Mouse (Mus musculus) heart, embryonic 12.5 days (tissue): ENCODE data around the gene Flt3l. TPM values are rescaled to one million over a fixed set of nuclear protein-coding genes. Genes with fewer than 3 reads are reported as not detected.

ENCODE experiments used
- ATAC-seq: fragments of 200-750 bp; cut with Nextera tagmentation; 2 replicates; pipeline ENCODE4 v1.8.0; 2017; ENCODE audit warnings: moderate TSS enrichment, moderate library complexity; ENCODE audit not compliant: insufficient number of reproducible peaks, low FRiP score
- H3K27ac ChIP-seq: fragments of 300-500 bp; sonication (generic); 2 replicates; pipeline ENCODE4 v1.5.1; 2016; ENCODE audit warnings: mild to moderate bottlenecking, moderate library complexity; ENCODE audit not compliant: poor library complexity, severe bottlenecking
- H3K27me3 ChIP-seq: fragments of 300-500 bp; sonication (generic); replicated peaks from 2 replicates; pipeline ENCODE4 v1.6.1; 2016; ENCODE audit warnings: mild to moderate bottlenecking, moderate library complexity
- H3K36me3 ChIP-seq: fragments of 300-500 bp; sonication (generic); 2 replicates; pipeline ENCODE4 v1.6.1; 2016; ENCODE audit warnings: mild to moderate bottlenecking, moderate library complexity
- H3K4me1 ChIP-seq: fragments of 300-500 bp; sonication (generic); replicated peaks from 2 replicates; pipeline ENCODE4 v1.6.1; 2016; ENCODE audit warnings: mild to moderate bottlenecking
- H3K4me2 ChIP-seq: fragments of 300-500 bp; sonication (generic); 2 replicates; pipeline ENCODE4 v1.6.1; 2016; ENCODE audit warnings: mild to moderate bottlenecking, moderate library complexity
- H3K4me3 ChIP-seq: fragments of 300-500 bp; sonication (generic); 2 replicates; pipeline ENCODE4 v1.5.1; 2016; ENCODE audit warnings: mild to moderate bottlenecking
- H3K9ac ChIP-seq: fragments of 300-500 bp; sonication (generic); 2 replicates; pipeline ENCODE4 v1.6.1; 2016; ENCODE audit warnings: mild to moderate bottlenecking, moderate library complexity
- H3K9me3 ChIP-seq: fragments of 300-500 bp; sonication (generic); replicated peaks from 2 replicates; pipeline ENCODE4 v1.6.1; 2016; ENCODE audit warnings: mild to moderate bottlenecking, moderate library complexity
- WGBS: fragments of 180-500 bp; shearing (Covaris S2); methylation state at CpG from one replicate; pipeline ENCODE4 v1.1.7; 2016; 5-methylcytosine and 5-hydroxymethylcytosine counted together
- microRNA counts: library from miRNA; unstranded; fragments of <30 nt; microRNA quantifications from one replicate; lab custom pipeline; 2017
- microRNA-seq: library from miRNA; unstranded; fragments of <30 nt; microRNA quantifications from one replicate; pipeline ENCODE4, GENCODE M21; 2017
- polyA plus RNA-seq: library from polyadenylated mRNA; unstranded; fragments of >200 nt; fragmentation: Nextera tagmentation; extraction: Ambion mirVana; gene quantifications from 2 replicates; pipeline ENCODE4 v1.2.1, GENCODE M21; 2016

Gene Flt3l
- polyA plus RNA-seq, 1 experiment from 2014 or later, result 1.1 TPM

GRCm38 (mm10) chr7:45082401-45083299 is 53.6 kb downstream of the Flt3l start:
- Histone ChIP-seq H3K4me2 (0 out of 2 replicates have a peak overlapping the region, but pooled peaks have one; percentile 2), H3K9me3 (peaks cover 4% of the 10 kb centered on the region; the same call in 1 of the 2 replicates), H3K36me3 (peaks cover 62% of the 10 kb centered on the region), H3K9ac (no peak overlapping the region; the same call in 1 of the 2 replicates), H3K4me3 (no peak overlapping the region), H3K27me3 (no peaks in the 10 kb centered on the region), H3K27ac (no peak overlapping the region), H3K4me1 (peaks cover 13% of the 10 kb centered on the region; the same call in 1 of the 2 replicates)
- 63% methylated on average over 25 of the region's 25 CpGs for WGBS
- ATAC-seq, result no peak

GRCm38 (mm10) chr7:45081016-45081415 is 55.2 kb downstream of the Flt3l start:
- whole genome bisulfite sequencing, result 50% methylated on average over 5 of the region's 5 CpGs
- ATAC-seq, result no peak
- Histone ChIP-seq H3K9ac (no peak overlapping the region), H3K9me3 (peaks cover 4% of the 10 kb centered on the region; the same call in 1 of the 2 replicates), H3K36me3 (peaks cover 62% of the 10 kb centered on the region), H3K27me3 (no peaks in the 10 kb centered on the region), H3K4me1 (peaks cover 17% of the 10 kb centered on the region), H3K4me2 (no peak overlapping the region), H3K4me3 (no peak overlapping the region), H3K27ac (no peak overlapping the region)

DNA sequence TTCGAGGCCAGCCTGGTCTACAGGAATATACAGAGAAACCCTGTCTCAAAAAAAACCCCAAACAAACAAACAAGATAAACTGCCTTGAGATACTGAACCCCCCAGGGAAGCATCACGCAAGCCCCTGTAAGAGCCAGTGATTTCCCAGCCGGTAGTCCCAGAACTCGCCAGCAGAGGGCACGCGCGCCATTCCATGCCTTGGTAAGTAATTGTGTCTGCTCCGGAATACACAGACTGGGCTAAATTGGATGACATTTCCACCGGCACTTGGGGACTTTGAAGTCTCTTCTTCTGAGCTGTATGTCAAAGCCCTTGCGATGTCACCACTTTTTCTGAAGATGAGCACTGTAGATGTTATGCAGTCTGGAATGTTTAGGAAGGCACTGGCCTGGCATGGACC is 56.4 kb downstream of the Flt3l start:
- H3K4me2 ChIP-seq, result no peak overlapping the region
- peaks cover 29% of the 10 kb centered on the region for H3K4me1 ChIP-seq
- 0 out of 2 replicates have a peak, but pooled peaks have one; percentile 5 for ATAC-seq
- peaks cover 4% of the 10 kb centered on the region; the same call in 1 of the 2 replicates for H3K9me3 ChIP-seq
- H3K4me3 ChIP-seq, result no peak overlapping the region
- H3K27ac ChIP-seq, result no peak overlapping the region
- peaks cover 56% of the 10 kb centered on the region for H3K36me3 ChIP-seq
- H3K27me3 ChIP-seq, result no peaks in the 10 kb centered on the region
- H3K9ac ChIP-seq, result no peak overlapping the region
- 1% methylated on average over 10 of the region's 10 CpGs for WGBS

MicroRNA genes within 50 kb of the gene (microRNA counts, 519-probe panel; counts per million panel counts)
- 2,761 counts per million, percentile 12 among the panel's probes with 10 or more counts for microRNA mmu-miR-150 (lab: Ali Mortazavi, UCI)

Small RNA genes lying within 50 kb of the gene (microRNA-seq; reads per million reads assigned to microRNA genes)
- gene Mir150 (10.8 reads per million, percentile 25 among the genes with 10 or more reads in this experiment), gene Mir5121 (9.7 reads per million, percentile 23 among the genes with 10 or more reads in this experiment), gene Mir7055 (not detected)

Other genes with a start within 250 kb of the Flt3l start
- gene Med25, start 243.7 kb downstream of the Flt3l start, polyA plus RNA-seq, result 76.8 and 81.2 TPM in 2 replicates
- 12.0 and 12.6 TPM in 2 replicates for gene Fuz, start 240.4 kb downstream of the Flt3l start, polyA plus RNA-seq
- gene Ap2a1, start 206.9 kb downstream of the Flt3l start, polyA plus RNA-seq, result 74.5 and 77.2 TPM in 2 replicates
- 0.19 TPM in 1 of 2 replicates, not detected in the other for gene Tsks, start 193.2 kb downstream of the Flt3l start, polyA plus RNA-seq
- 10.7 and 11.5 TPM in 2 replicates for gene Cpt1c, start 161.6 kb downstream of the Flt3l start, polyA plus RNA-seq
- gene Prmt1, start 149.9 kb downstream of the Flt3l start, polyA plus RNA-seq, result 377 and 394 TPM in 2 replicates
- 59.5 and 60.8 TPM in 2 replicates for gene Irf3, start 138.8 kb downstream of the Flt3l start, polyA plus RNA-seq
- gene Bcl2l12, start 137.7 kb downstream of the Flt3l start, polyA plus RNA-seq, result 42.1 and 42.5 TPM in 2 replicates
- gene Scaf1, start 120.1 kb downstream of the Flt3l start, polyA plus RNA-seq, result 37.0 and 41.2 TPM in 2 replicates
- 79.3 and 79.4 TPM in 2 replicates for gene Rras, start 118.5 kb downstream of the Flt3l start, polyA plus RNA-seq
- gene Prr12, start 83.6 kb downstream of the Flt3l start, polyA plus RNA-seq, result 7.1 and 7.2 TPM in 2 replicates
- 43.3 and 45.7 TPM in 2 replicates for gene Nosip, start 74.0 kb downstream of the Flt3l start, polyA plus RNA-seq
- gene Prrg2, start 73.8 kb downstream of the Flt3l start, polyA plus RNA-seq, result 13.6 and 14.0 TPM in 2 replicates
- 290 and 291 TPM in 2 replicates for gene Rcn3, start 44.2 kb downstream of the Flt3l start, polyA plus RNA-seq
- gene Fcgrt, start 32.6 kb downstream of the Flt3l start, polyA plus RNA-seq, result 28.1 and 28.3 TPM in 2 replicates
- 1,003 and 1,022 TPM in 2 replicates for gene Rps11, start 12.0 kb downstream of the Flt3l start, polyA plus RNA-seq
- 868 and 880 TPM in 2 replicates for gene Rpl13a, start 7.7 kb downstream of the Flt3l start, polyA plus RNA-seq
- 0.22 and 0.50 TPM in 2 replicates for gene Gm45713, start 201 bp downstream of the Flt3l start, polyA plus RNA-seq
- 81.3 and 86.2 TPM in 2 replicates for gene Pih1d1, start 17.9 kb upstream of the Flt3l start, polyA plus RNA-seq
- gene Aldh16a1, start 18.2 kb upstream of the Flt3l start, polyA plus RNA-seq, result 34.9 and 39.6 TPM in 2 replicates
- 2.6 and 3.8 TPM in 2 replicates for gene Slc17a7, start 27.5 kb upstream of the Flt3l start, polyA plus RNA-seq
- gene Gfy, start 43.1 kb upstream of the Flt3l start, polyA plus RNA-seq, result not detected in 2 replicates
- 0.40 TPM in 1 of 2 replicates, not detected in the other for gene Pth2, start 44.6 kb upstream of the Flt3l start, polyA plus RNA-seq
- 0.62 and 0.70 TPM in 2 replicates for gene Ccdc155, start 68.5 kb upstream of the Flt3l start, polyA plus RNA-seq
- 0.99 and 1.5 TPM in 2 replicates for gene Dkkl1, start 75.7 kb upstream of the Flt3l start, polyA plus RNA-seq
- 131 and 138 TPM in 2 replicates for gene Tead2, start 79.3 kb upstream of the Flt3l start, polyA plus RNA-seq
- gene Cd37, start 102.7 kb upstream of the Flt3l start, polyA plus RNA-seq, result 1.2 and 1.4 TPM in 2 replicates
- 0.37 TPM in 2 replicates for gene Slc6a16, start 104.7 kb upstream of the Flt3l start, polyA plus RNA-seq
- not detected in 2 replicates for gene Slc6a21, start 141.1 kb upstream of the Flt3l start, polyA plus RNA-seq
- gene Trpm4, start 197.3 kb upstream of the Flt3l start, polyA plus RNA-seq, result 15.2 and 15.4 TPM in 2 replicates
- 25.5 and 26.9 TPM in 2 replicates for gene Hrc, start 198.9 kb upstream of the Flt3l start, polyA plus RNA-seq
- gene Ppfia3, start 230.6 kb upstream of the Flt3l start, polyA plus RNA-seq, result 2.6 and 3.3 TPM in 2 replicates
- 0.82 and 1.1 TPM in 2 replicates for gene Lin7b, start 234.2 kb upstream of the Flt3l start, polyA plus RNA-seq